Mouse (Mus musculus): ENCODE data around the gene Eme1. TPM values are rescaled to one million over a fixed set of nuclear protein-coding genes. Genes with fewer than 3 reads are reported as not detected.

Eme1 gene
- polyA plus RNA-seq, 1 experiment from 2014 or later, result 11.3 TPM

- ATAC-seq (replicated peaks; ENCODE audit: extremely low read depth, insufficient read depth, low FRiP score), result no peak
- Histone ChIP-seq H3K9ac (ENCODE audit: low read length) (no peak overlapping the region), H3K27ac (ENCODE audit: low read length) (no peak overlapping the region), H3K9me3 (replicated peaks; ENCODE audit: control insufficient read depth, low read length) (0 out of 2 replicates have a peak, but pooled peaks cover 4% of the 10 kb centered on the region), H3K4me1 (ENCODE audit: control insufficient read depth, insufficient read depth, low read length) (no peaks in the 10 kb centered on the region), H3K4me3 (ENCODE audit: low read length) (no peak overlapping the region), H3K27me3 (ENCODE audit: control insufficient read depth, insufficient read depth, low read length) (peaks cover 2% of the 10 kb centered on the region; the same call in 1 of the 2 replicates), H3K36me3 (ENCODE audit: control insufficient read depth, insufficient read depth) (no peaks in the 10 kb centered on the region), H3K4me2 (ENCODE audit: low read depth, low read length) (no peak overlapping the region)
- 78% methylated on average over 4 of the region's 4 CpGs for WGBS
Measured at GRCm38 (mm10) chr11:94614603-94615002, 39.2 kb downstream of the Eme1 start.

GRCm38 (mm10) chr11:94610744-94611740 lies 42.7 kb downstream of the Eme1 start:
- H3K9me3 ChIP-seq (replicated peaks; ENCODE audit: control insufficient read depth, low read length), result no peaks in the 10 kb centered on the region
- ATAC-seq (replicated peaks; ENCODE audit: extremely low read depth, insufficient read depth, low FRiP score), result no peak
- H3K27me3 ChIP-seq (ENCODE audit: control insufficient read depth, insufficient read depth, low read length), result no peaks in the 10 kb centered on the region
- WGBS, result 73% methylated on average over 4 of the region's 4 CpGs
- H3K27ac ChIP-seq (ENCODE audit: low read length), result no peak overlapping the region
- H3K4me2 ChIP-seq (ENCODE audit: low read depth, low read length), result no peak overlapping the region
- H3K36me3 ChIP-seq (ENCODE audit: control insufficient read depth, insufficient read depth), result no peaks in the 10 kb centered on the region
- H3K4me3 ChIP-seq (ENCODE audit: low read length), result no peak overlapping the region
- H3K4me1 ChIP-seq (ENCODE audit: control insufficient read depth, insufficient read depth, low read length), result no peaks in the 10 kb centered on the region
- no peak overlapping the region for H3K9ac ChIP-seq (ENCODE audit: low read length)

- H3K9me3 ChIP-seq (replicated peaks; ENCODE audit: control insufficient read depth, low read length), result no peaks in the 10 kb centered on the region
- no peak overlapping the region; the same call in 1 of the 2 replicates for H3K9ac ChIP-seq (ENCODE audit: low read length)
- no peak for ATAC-seq (replicated peaks; ENCODE audit: extremely low read depth, insufficient read depth, low FRiP score)
- peak overlapping the region; percentile 40 for H3K27ac ChIP-seq (ENCODE audit: low read length)
- peak overlapping the region; percentile 67; the same call in 1 of the 2 replicates for H3K4me3 ChIP-seq (ENCODE audit: low read length)
- peaks cover 6% of the 10 kb centered on the region for H3K4me1 ChIP-seq (ENCODE audit: control insufficient read depth, insufficient read depth, low read length)
- H3K27me3 ChIP-seq (ENCODE audit: control insufficient read depth, insufficient read depth, low read length), result no peaks in the 10 kb centered on the region
- peak overlapping the region; percentile 81 for H3K4me2 ChIP-seq (ENCODE audit: low read depth, low read length)
- WGBS, result 61% methylated on average over 11 of the region's 11 CpGs
- no peaks in the 10 kb centered on the region for H3K36me3 ChIP-seq (ENCODE audit: control insufficient read depth, insufficient read depth)
Measured at GRCm38 (mm10) chr11:94602356-94602955, 51.3 kb downstream of the Eme1 start.

- peak; percentile 89 for ATAC-seq (replicated peaks; ENCODE audit: extremely low read depth, insufficient read depth, low FRiP score)
- Histone ChIP-seq H3K4me1 (ENCODE audit: control insufficient read depth, insufficient read depth, low read length) (peaks cover 6% of the 10 kb centered on the region), H3K27ac (ENCODE audit: low read length) (peak within 1 kb of the TSS; percentile 40), H3K9me3 (replicated peaks; ENCODE audit: control insufficient read depth, low read length) (no peaks in the 10 kb centered on the region), H3K4me3 (ENCODE audit: low read length) (peak within 1 kb of the TSS; percentile 67), H3K36me3 (ENCODE audit: control insufficient read depth, insufficient read depth) (no peaks in the 10 kb centered on the region), H3K4me2 (ENCODE audit: low read depth, low read length) (peak within 1 kb of the TSS; percentile 81), H3K9ac (ENCODE audit: low read length) (peak within 1 kb of the TSS; percentile 78), H3K27me3 (ENCODE audit: control insufficient read depth, insufficient read depth, low read length) (no peaks in the 10 kb centered on the region)
- WGBS, result 3% methylated on average over 45 of the region's 52 CpGs
Measured at GRCm38 (mm10) chr11:94601321-94602281, 52.2 kb downstream of the Eme1 start, which contains the start of gene Acsf2. Gene Acsf2, minus strand, starts transcription at chr11:94601871.

GRCm38 (mm10) chr11:94600447-94600846 lies 53.3 kb downstream of the Eme1 start:
- no peaks in the 10 kb centered on the region for H3K9me3 ChIP-seq (replicated peaks; ENCODE audit: control insufficient read depth, low read length)
- WGBS, result 91% methylated on average over 7 of the region's 7 CpGs
- H3K4me3 ChIP-seq (ENCODE audit: low read length), result no peak overlapping the region
- no peak overlapping the region for H3K27ac ChIP-seq (ENCODE audit: low read length)
- ATAC-seq (replicated peaks; ENCODE audit: extremely low read depth, insufficient read depth, low FRiP score), result no peak
- no peak overlapping the region for H3K9ac ChIP-seq (ENCODE audit: low read length)
- peaks cover 6% of the 10 kb centered on the region for H3K4me1 ChIP-seq (ENCODE audit: control insufficient read depth, insufficient read depth, low read length)
- no peaks in the 10 kb centered on the region for H3K36me3 ChIP-seq (ENCODE audit: control insufficient read depth, insufficient read depth)
- H3K27me3 ChIP-seq (ENCODE audit: control insufficient read depth, insufficient read depth, low read length), result no peaks in the 10 kb centered on the region
- H3K4me2 ChIP-seq (ENCODE audit: low read depth, low read length), result no peak overlapping the region

- Histone ChIP-seq H3K9me3 (replicated peaks; ENCODE audit: control insufficient read depth, low read length) (no peaks in the 10 kb centered on the region), H3K4me1 (ENCODE audit: control insufficient read depth, insufficient read depth, low read length) (peaks cover 6% of the 10 kb centered on the region), H3K4me3 (ENCODE audit: low read length) (no peak overlapping the region), H3K36me3 (ENCODE audit: control insufficient read depth, insufficient read depth) (no peaks in the 10 kb centered on the region), H3K27me3 (ENCODE audit: control insufficient read depth, insufficient read depth, low read length) (no peaks in the 10 kb centered on the region), H3K27ac (ENCODE audit: low read length) (no peak overlapping the region), H3K4me2 (ENCODE audit: low read depth, low read length) (no peak overlapping the region), H3K9ac (ENCODE audit: low read length) (no peak overlapping the region)
- WGBS, result 75% methylated on average over 6 of the region's 6 CpGs
- ATAC-seq (replicated peaks; ENCODE audit: extremely low read depth, insufficient read depth, low FRiP score), result no peak
Measured at GRCm38 (mm10) chr11:94598437-94599120, 55.2 kb downstream of the Eme1 start.

- 60% methylated on average over 4 of the region's 4 CpGs for WGBS
- peaks cover 5% of the 10 kb centered on the region for H3K4me1 ChIP-seq (ENCODE audit: control insufficient read depth, insufficient read depth, low read length)
- H3K9ac ChIP-seq (ENCODE audit: low read length), result no peak overlapping the region
- no peak overlapping the region for H3K4me3 ChIP-seq (ENCODE audit: low read length)
- no peak for ATAC-seq (replicated peaks; ENCODE audit: extremely low read depth, insufficient read depth, low FRiP score)
- no peaks in the 10 kb centered on the region for H3K27me3 ChIP-seq (ENCODE audit: control insufficient read depth, insufficient read depth, low read length)
- no peak overlapping the region for H3K27ac ChIP-seq (ENCODE audit: low read length)
- no peaks in the 10 kb centered on the region for H3K9me3 ChIP-seq (replicated peaks; ENCODE audit: control insufficient read depth, low read length)
- no peak overlapping the region for H3K4me2 ChIP-seq (ENCODE audit: low read depth, low read length)
- H3K36me3 ChIP-seq (ENCODE audit: control insufficient read depth, insufficient read depth), result no peaks in the 10 kb centered on the region
Measured at GRCm38 (mm10) chr11:94597319-94597718, 56.4 kb downstream of the Eme1 start.

- Histone ChIP-seq H3K4me1 (ENCODE audit: control insufficient read depth, insufficient read depth, low read length) (peaks cover 6% of the 10 kb centered on the region), H3K36me3 (ENCODE audit: control insufficient read depth, insufficient read depth) (no peaks in the 10 kb centered on the region), H3K4me2 (ENCODE audit: low read depth, low read length) (no peak overlapping the region), H3K9ac (ENCODE audit: low read length) (no peak overlapping the region), H3K27me3 (ENCODE audit: control insufficient read depth, insufficient read depth, low read length) (no peaks in the 10 kb centered on the region), H3K9me3 (replicated peaks; ENCODE audit: control insufficient read depth, low read length) (no peaks in the 10 kb centered on the region), H3K27ac (ENCODE audit: low read length) (no peak overlapping the region), H3K4me3 (ENCODE audit: low read length) (no peak overlapping the region)
- no peak for ATAC-seq (replicated peaks; ENCODE audit: extremely low read depth, insufficient read depth, low FRiP score)
- WGBS, result 75% methylated on average over 7 of the region's 7 CpGs
Measured at GRCm38 (mm10) chr11:94596311-94596852, 57.4 kb downstream of the Eme1 start.

Data from heart, embryonic 16.5 days (tissue).